Mouse (Mus musculus): ENCODE data around the gene Nkx2-9.

The Nkx2-9 gene

DNA sequence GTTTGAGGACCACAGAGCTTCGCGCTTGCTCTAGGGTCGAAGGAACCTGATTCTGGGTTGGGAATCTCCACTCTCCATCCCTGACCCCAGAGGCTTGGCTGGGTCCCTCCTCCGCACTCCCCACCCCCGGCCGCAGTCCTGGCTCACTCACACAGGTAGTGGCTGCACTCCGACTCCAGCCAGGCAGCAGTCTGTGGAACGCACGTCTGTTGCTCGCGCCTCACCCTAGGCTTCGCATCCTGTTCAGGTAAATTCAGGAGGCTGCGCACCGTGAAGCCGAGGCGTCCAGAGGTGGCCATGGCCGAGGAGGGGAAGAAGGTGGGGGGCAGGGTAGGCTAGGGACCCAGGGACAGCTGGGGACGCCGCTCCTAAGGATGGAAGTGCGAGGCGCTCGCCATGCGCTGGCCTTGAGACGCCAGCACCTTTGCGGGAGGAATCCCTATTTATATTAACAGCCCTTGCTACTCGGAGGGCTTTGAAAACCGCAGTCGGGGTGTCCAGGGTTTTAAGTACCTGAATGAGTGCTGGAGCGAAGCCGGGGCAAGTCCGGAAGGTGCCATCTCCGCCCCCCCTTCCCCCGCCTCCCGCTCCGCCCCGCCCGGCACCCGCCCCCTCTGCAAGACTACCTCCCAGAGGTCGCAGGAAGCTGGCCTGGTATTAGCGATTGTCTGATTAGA, at the start of gene Nkx2-9:
Nkx2-9 (minus strand) TSS at position 524 of the 677 bp plus-strand sequence.
- DNase-seq, result no peak

GRCm38 (mm10) chr12:56637181-56637566, 24.1 kb upstream of the Nkx2-9 start:
- DNase-seq, result peak; percentile 78

DNA sequence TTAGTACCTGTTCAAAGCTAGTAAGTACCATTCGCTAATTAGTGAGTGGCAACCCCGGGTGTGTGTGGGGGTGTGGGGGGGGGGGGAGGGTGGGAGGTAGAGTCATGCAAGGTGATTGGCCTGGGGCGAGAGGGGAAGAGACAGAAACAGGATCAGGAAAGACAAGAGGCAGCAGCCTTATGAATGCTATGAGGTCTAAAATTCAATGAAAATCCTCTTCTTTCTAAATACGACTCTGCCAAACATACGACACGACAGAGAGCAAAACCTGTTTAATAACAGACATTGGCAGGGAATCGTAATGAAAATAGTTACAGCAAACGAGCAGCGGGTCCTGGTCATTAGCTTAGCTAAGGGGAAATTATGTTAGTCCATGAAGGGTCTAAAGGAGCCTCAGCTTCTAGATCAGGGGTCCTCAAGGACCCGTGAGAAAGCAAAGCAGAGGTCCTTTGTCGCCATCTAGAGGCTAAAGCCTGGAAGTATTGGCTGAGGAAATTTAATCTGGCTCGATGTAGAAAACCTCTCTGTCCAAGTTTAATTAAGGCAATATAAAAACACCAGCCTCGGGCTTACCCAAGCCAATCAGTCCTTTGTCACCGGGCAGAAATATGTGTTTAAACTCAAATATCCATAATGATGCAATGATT, 23.6 kb upstream of the Nkx2-9 start:
- DNase-seq, result peak; percentile 88

DNA sequence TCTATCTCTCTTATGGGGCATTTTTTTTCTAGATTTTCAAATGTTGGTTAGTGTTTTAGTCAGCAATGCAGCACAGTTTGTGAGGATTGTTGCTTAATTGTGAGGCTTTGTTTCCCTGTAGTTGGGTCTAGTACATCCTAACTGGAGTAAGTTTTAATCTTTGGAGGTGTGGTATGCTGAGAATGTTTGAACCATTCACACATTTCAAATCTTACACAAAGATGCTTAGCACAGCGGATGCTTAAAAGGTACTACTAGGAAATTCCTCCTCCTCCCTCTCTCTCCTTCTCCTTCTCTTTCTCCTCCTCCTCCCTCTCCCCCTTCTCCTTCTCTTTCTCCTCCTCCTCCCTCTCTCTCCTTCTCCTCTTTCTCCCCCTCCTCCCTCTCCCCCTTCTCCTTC, 3.0 kb upstream of the Nkx2-9 start:
- no peak for DNase-seq

DNA sequence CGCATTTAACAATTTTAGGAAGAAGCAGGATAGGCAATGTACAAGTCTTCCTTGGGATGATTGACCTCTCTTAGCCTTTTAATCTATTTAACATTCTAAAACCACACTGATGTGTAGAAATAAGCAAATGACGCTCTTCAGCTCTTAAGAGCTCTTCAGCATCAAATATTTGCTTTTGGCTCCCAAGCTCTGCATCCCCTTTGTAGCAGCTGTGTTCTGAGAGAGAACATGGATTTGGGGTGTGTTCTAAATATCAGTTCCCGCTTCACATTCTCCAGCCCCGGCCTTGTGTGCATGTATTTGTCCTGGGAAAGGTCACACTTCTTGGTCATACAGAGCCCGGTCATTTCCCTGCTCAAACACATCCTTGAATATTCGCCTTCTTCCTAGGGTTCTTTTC, 2.3 kb upstream of the Nkx2-9 start:
- no peak for DNase-seq

DNA sequence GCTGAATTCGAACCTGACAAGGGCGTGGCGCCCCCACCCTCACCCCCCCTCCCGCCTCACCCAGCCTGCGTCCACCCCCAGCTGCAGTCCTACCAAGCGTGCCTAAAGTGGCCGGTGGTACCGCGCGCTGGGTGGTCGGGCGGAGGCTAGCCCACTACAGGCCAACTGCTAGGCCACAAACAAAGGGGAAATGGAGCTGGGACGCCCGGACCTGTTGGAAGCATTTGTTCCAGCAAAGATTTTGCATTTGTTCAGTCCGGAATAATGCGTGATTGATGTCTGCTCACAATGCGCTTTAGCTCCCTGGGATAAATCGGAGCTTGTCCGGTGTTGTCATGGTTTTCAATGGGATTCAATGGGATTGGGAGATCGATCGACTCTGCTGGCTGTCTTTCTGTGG, 1.4 kb upstream of the Nkx2-9 start:
- DNase-seq, result peak; percentile 55

DNA sequence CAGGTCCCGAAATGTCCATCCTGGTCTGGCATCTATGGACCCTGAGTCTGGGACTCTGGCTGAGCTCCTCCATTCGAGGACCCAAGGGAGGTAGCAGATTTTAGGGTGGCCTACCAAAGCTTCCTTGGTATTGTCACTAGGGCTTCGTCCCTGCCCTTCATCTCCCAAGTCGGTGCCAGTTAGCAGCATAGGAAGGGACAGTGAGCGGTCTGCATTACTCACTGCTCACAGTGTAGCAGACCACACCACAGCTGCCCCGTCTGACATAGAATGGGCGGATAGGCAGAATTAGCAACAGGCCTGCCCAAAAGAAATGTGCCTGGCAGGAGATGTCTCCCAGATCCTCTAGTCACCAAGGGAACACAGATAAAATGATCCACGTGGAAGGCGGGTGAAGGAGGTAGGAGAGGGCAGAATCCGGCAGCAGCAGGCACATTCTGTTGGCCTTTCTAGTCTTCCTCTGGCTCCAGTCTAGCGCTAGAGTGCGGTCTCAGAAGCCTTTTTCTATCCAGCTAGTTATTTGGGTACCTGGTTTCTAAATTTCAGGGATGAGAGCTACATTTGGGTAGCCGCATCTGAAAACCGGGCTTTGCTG, 929 bp upstream of the Nkx2-9 start:
- DNase-seq, result no peak

DNA sequence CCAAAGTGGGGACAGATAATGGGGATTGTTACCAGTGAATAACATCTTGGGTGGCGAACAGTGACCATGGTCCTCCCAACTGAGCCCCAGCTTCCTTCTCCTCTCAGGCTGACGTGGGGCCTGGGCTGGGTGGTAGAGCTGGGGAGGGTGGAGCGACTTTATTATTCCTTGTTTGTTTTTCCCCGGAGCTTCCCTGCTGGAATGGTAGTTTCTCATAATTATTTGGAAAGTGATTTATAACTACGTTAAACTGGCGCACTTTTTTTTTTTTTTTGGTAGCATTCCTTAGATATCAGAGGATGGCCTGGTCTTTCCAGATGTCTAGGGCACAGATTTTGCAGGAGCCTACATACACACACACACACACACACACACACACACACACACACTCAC, 350 bp upstream of the Nkx2-9 start:
- DNase-seq, result no peak

DNA sequence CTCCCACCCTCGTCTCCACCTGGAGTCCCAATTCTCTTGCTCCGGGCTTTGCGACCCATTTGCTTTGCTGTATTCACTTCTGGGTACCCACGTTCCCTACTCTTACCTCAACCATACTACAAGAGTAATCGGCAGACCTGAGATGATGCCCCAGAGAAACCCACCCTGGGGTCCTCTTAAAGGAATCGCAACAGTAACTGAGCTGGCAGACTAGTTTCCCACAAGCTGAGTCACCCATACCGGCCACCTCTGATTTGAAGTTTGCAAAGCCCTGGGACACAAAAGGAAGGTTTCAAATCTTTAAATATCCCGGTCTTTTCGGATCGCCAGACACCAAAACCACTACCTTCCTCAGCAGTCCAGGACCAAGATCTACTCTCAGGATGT, 742 bp downstream of the Nkx2-9 start:
- no peak for DNase-seq

GRCm38 (mm10) chr12:56611504-56612348, 1.4 kb downstream of the Nkx2-9 start:
- DNase-seq, result peak; percentile 62

- no peak for DNase-seq
Observed at GRCm38 (mm10) chr12:56610851-56611250, 2.2 kb downstream of the Nkx2-9 start.

- DNase-seq, result peak; percentile 44
Observed at GRCm38 (mm10) chr12:56591722-56592121, 21.4 kb downstream of the Nkx2-9 start.

GRCm38 (mm10) chr12:56587830-56588229, 25.3 kb downstream of the Nkx2-9 start:
- peak; percentile 62 for DNase-seq

Measured in retina, postnatal 1 day (tissue).